Comparison of ENCODE assay signal across 8 mouse cellular contexts in the genomic region with DNA sequence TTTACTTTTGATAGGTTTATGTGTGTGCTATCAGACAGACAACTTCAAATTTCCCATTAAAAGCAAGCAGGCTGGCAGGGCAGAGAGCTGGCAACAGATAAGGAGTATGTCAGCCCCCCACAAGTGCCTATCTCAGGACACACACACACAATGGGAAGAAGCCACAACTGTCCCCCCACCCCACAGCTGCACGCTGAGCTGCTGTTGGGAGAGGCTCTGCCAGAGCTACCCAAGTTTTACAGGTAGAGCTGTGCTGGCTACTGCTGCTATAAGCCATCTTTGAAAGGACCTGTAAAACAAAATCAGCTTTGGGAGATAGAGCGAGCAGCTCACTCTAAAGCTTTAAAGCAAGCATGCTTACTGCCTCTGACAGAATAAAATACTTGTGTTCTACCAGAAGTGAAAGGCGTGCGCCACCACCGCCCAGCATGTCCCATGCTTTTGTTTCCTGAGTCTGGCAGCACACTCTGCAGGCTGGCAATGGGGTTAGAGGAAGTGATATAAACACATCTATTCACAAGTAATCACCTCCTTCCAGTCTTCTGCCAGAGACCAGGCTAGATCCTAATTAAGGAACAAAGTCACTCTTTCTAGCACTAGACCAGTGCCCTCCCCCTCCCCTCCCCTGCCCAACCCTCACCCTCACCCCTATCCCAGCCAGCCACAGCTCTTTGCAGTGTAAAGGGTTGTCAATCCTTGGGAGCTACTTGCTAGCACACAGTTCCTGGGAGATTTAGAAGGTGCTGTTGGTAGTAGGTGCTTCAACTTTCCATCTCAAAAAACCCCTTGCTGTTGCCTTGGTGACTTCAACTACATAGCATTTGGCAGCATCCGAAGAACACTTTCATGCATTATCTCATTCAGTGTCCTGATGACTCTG. TPM values are rescaled to one million over a fixed set of nuclear protein-coding genes. Genes with fewer than 3 reads are reported as not detected.
DNase-seq lines count a peak whose midpoint lies in the region; ATAC-seq and TF ChIP-seq lines count a peak whose summit lies in the region.

No protein-coding gene starts in this region.

- DNase-seq in kidney, postnatal 36 days = peak; percentile 25 to 33
- peak; percentile 49 for DNase-seq in lung, postnatal 0 days (ENCODE audit: low spot score)
- no peak for DNase-seq in stomach, postnatal 0 days (ENCODE audit: low spot score)
- no peak for DNase-seq in gastrocnemius, adult 18-20 months (ENCODE audit: low spot score)
- no peak for DNase-seq in embryo, embryonic 10.5 days (ENCODE audit: low spot score)

- H3K9me3 ChIP-seq in kidney, embryonic 16.5 days (ENCODE audit: low read length) = no peaks in the 10 kb centered on the region
- H3K9me3 ChIP-seq in intestine, embryonic 16.5 days (ENCODE audit: control insufficient read depth, low read length) = no peaks in the 10 kb centered on the region
- no peaks in the 10 kb centered on the region for H3K9me3 ChIP-seq in lung, postnatal 0 days (ENCODE audit: low read length)
- no peaks in the 10 kb centered on the region for H3K9me3 ChIP-seq in stomach, postnatal 0 days (ENCODE audit: control insufficient read depth, low read length)

- no peak for ATAC-seq in kidney, embryonic 16.5 days (ENCODE audit: low FRiP score, low TSS enrichment)
- ATAC-seq in intestine, embryonic 16.5 days = no peak; the same call in 1 of the 2 replicates
- peak; percentile 26 for ATAC-seq in lung, postnatal 0 days
- no peak for ATAC-seq in stomach, postnatal 0 days (ENCODE audit: low FRiP score, low TSS enrichment)

- TF ChIP-seq EP300 in lung, postnatal 0 days (IDR thresholded peaks at IDR 0.05) = no peak
- TF ChIP-seq EP300 in stomach, postnatal 0 days (optimal IDR thresholded peaks at IDR 0.05) = no peak

- peaks cover 64% of the 10 kb centered on the region for H3K4me1 ChIP-seq in kidney, embryonic 16.5 days (ENCODE audit: insufficient read depth, low read length)
- H3K4me1 ChIP-seq in brown adipose tissue, adult 24 weeks (ENCODE audit: control insufficient read depth, insufficient read depth, insufficient read length, low read length) = peaks cover 43% of the 10 kb centered on the region
- H3K4me1 ChIP-seq in intestine, embryonic 16.5 days (ENCODE audit: control insufficient read depth, insufficient read depth, low read length) = peaks cover 40% of the 10 kb centered on the region
- peaks cover 12% of the 10 kb centered on the region; the same call in 1 of the 2 replicates for H3K4me1 ChIP-seq in lung, postnatal 0 days (ENCODE audit: insufficient read depth, low read depth, low read length)
- H3K4me1 ChIP-seq in stomach, postnatal 0 days (replicated peaks; ENCODE audit: control insufficient read depth, insufficient read depth) = peaks cover 12% of the 10 kb centered on the region; the same call in 1 of the 2 replicates

- no peaks in the 10 kb centered on the region for H3K27me3 ChIP-seq in kidney, embryonic 16.5 days (ENCODE audit: insufficient read depth, low read length)
- H3K27me3 ChIP-seq in intestine, embryonic 16.5 days (replicated peaks; ENCODE audit: control insufficient read depth, insufficient read depth, low read length) = no peaks in the 10 kb centered on the region
- H3K27me3 ChIP-seq in lung, postnatal 0 days (replicated peaks; ENCODE audit: insufficient read depth, low read length) = no peaks in the 10 kb centered on the region
- no peaks in the 10 kb centered on the region for H3K27me3 ChIP-seq in stomach, postnatal 0 days (ENCODE audit: control insufficient read depth, insufficient read depth, low read length)

- H3K9ac ChIP-seq in kidney, embryonic 16.5 days (replicated peaks; ENCODE audit: low read length) = no peak overlapping the region
- no peak overlapping the region for H3K9ac ChIP-seq in intestine, embryonic 16.5 days (ENCODE audit: low read depth, low read length)
- H3K9ac ChIP-seq in lung, postnatal 0 days (replicated peaks; ENCODE audit: low read depth) = no peak overlapping the region
- H3K9ac ChIP-seq in stomach, postnatal 0 days (ENCODE audit: low read length) = no peak overlapping the region

- H3K36me3 ChIP-seq in kidney, embryonic 16.5 days (ENCODE audit: insufficient read depth, low read length) = no peaks in the 10 kb centered on the region
- no peaks in the 10 kb centered on the region for H3K36me3 ChIP-seq in intestine, embryonic 16.5 days (ENCODE audit: control insufficient read depth, insufficient read depth, low read length)
- H3K36me3 ChIP-seq in lung, postnatal 0 days (ENCODE audit: insufficient read depth, low read length) = no peaks in the 10 kb centered on the region
- no peaks in the 10 kb centered on the region for H3K36me3 ChIP-seq in stomach, postnatal 0 days (ENCODE audit: control insufficient read depth, insufficient read depth, low read length)

- no peak overlapping the region; the same call in 1 of the 2 replicates for H3K27ac ChIP-seq in kidney, embryonic 16.5 days (ENCODE audit: low read length)
- peak overlapping the region; percentile 53 for H3K27ac ChIP-seq in brown adipose tissue, adult 24 weeks (replicated peaks; ENCODE audit: low read depth, low read length)
- peak overlapping the region; percentile 14 for H3K27ac ChIP-seq in intestine, embryonic 16.5 days (ENCODE audit: low read length)
- H3K27ac ChIP-seq in lung, postnatal 0 days (ENCODE audit: low read length) = peak overlapping the region; percentile 54; the same call in 1 of the 2 replicates
- peak overlapping the region; percentile 61 for H3K27ac ChIP-seq in stomach, postnatal 0 days (replicated peaks)

- H3K4me3 ChIP-seq in kidney, embryonic 16.5 days (ENCODE audit: low read length) = no peak overlapping the region
- H3K4me3 ChIP-seq in brown adipose tissue, adult 24 weeks (ENCODE audit: insufficient read depth, low read depth, low read length) = no peak overlapping the region
- no peak overlapping the region for H3K4me3 ChIP-seq in intestine, embryonic 16.5 days (ENCODE audit: low read length)
- H3K4me3 ChIP-seq in lung, postnatal 0 days (ENCODE audit: low read depth, low read length) = no peak overlapping the region
- no peak overlapping the region for H3K4me3 ChIP-seq in stomach, postnatal 0 days (ENCODE audit: low read depth, low read length)

- WGBS in kidney, embryonic 16.5 days = 87% methylated on average over 6 of the region's 6 CpGs
- WGBS in intestine, embryonic 16.5 days = 58% methylated on average over 6 of the region's 6 CpGs
- WGBS in lung, postnatal 0 days = 54% methylated on average over 6 of the region's 6 CpGs
- 52% methylated on average over 6 of the region's 6 CpGs for WGBS in stomach, postnatal 0 days

- peak; percentile 39 for TF ChIP-seq CTCF in lung, postnatal 0 days (IDR thresholded peaks at IDR 0.05)
- peak; percentile 33; the same call in 1 of the 2 replicates for TF ChIP-seq CTCF in stomach, postnatal 0 days (IDR thresholded peaks at IDR 0.05; ENCODE audit: low read depth)

- no peak overlapping the region for H3K4me2 ChIP-seq in kidney, embryonic 16.5 days (replicated peaks; ENCODE audit: low read depth, low read length)
- H3K4me2 ChIP-seq in intestine, embryonic 16.5 days (ENCODE audit: low read depth, low read length) = no peak overlapping the region
- no peak overlapping the region for H3K4me2 ChIP-seq in lung, postnatal 0 days (replicated peaks; ENCODE audit: low read depth, low read length)
- H3K4me2 ChIP-seq in stomach, postnatal 0 days (replicated peaks; ENCODE audit: low read depth) = no peak overlapping the region

RNA-seq across cellular contexts. Expression of a gene that starts 43.5 kb away (rescaled TPM):
- polyA plus RNA-seq in kidney, embryonic 16.5 days (2015; fragmentation: Nextera tagmentation; extraction: Ambion mirVana) = 23.3 and 24.2 TPM in 2 replicates
- 8.8 and 14.5 TPM in 2 replicates for polyA plus RNA-seq in brown adipose tissue, adult 24 weeks (2012; ENCODE audit: insufficient read depth, insufficient read length, missing spikeins)
- polyA plus RNA-seq in intestine, embryonic 16.5 days (2015; fragmentation: Nextera tagmentation; extraction: Ambion mirVana) = 13.9 and 14.6 TPM in 2 replicates
- 21.8 and 25.6 TPM in 2 replicates for polyA plus RNA-seq in lung, postnatal 0 days (2015; fragmentation: Nextera tagmentation; extraction: Ambion mirVana)
- 10.7 and 11.5 TPM in 2 replicates for polyA plus RNA-seq in stomach, postnatal 0 days (2015; fragmentation: Nextera tagmentation; extraction: Ambion mirVana)
- total RNA-seq in gastrocnemius, adult 18-20 months (2021) = 1 to 10 TPM; 5.0 to 6.3 TPM

RNA-seq across cellular contexts. Expression of a gene that starts 51.5 kb away (rescaled TPM):
- polyA plus RNA-seq in kidney, embryonic 16.5 days (2015; fragmentation: Nextera tagmentation; extraction: Ambion mirVana) = 26.3 and 28.5 TPM in 2 replicates
- 14.3 and 19.1 TPM in 2 replicates for polyA plus RNA-seq in brown adipose tissue, adult 24 weeks (2012; ENCODE audit: insufficient read depth, insufficient read length, missing spikeins)
- polyA plus RNA-seq in intestine, embryonic 16.5 days (2015; fragmentation: Nextera tagmentation; extraction: Ambion mirVana) = 27.0 and 28.7 TPM in 2 replicates
- 75.8 and 83.4 TPM in 2 replicates for polyA plus RNA-seq in lung, postnatal 0 days (2015; fragmentation: Nextera tagmentation; extraction: Ambion mirVana)
- 46.4 and 48.1 TPM in 2 replicates for polyA plus RNA-seq in stomach, postnatal 0 days (2015; fragmentation: Nextera tagmentation; extraction: Ambion mirVana)
- 10 to 100 TPM; 41.7 to 46.3 TPM for total RNA-seq in gastrocnemius, adult 18-20 months (2021)

Comparison
In these comparisons a context has a peak if more than half of its experiments do, and no peak if none do; other contexts are left out.
1. DNase-seq: peak in kidney, postnatal 36 days (2 of 2) and lung, postnatal 0 days (single experiment); none in stomach, postnatal 0 days (single experiment), gastrocnemius, adult 18-20 months (single experiment) and embryo, embryonic 10.5 days (single experiment).